In the genomic region with DNA sequence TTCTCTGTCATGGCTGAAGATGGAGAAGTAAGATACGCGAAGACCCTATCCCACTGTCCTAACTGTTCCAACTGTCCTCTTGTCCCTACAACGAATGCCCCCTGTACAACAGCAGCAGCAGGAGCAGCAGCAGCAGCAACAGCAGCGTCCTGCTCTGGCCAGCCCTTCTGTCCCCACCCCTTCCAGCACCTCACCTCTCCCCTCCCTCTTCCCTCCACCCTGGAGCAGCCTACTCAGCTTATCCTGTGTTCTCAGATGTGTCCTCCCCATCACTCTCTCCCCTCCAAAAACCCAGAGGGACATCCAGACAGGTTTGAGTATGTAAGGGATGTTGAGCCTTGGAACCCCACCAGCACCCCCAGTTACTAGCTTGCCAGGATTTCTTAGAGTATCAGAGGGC, we compare ENCODE assay signal across 8 mouse cellular contexts. TPM values are rescaled to one million over a fixed set of nuclear protein-coding genes. Genes with fewer than 3 reads are reported as not detected.
A peak's percentile ranks its signal among the peaks of the same experiment; 100 is the strongest.
DNase-seq lines count a peak whose midpoint lies in the region; ATAC-seq and TF ChIP-seq lines count a peak whose summit lies in the region.

A gene (minus strand): TSS at position 170 of the 400 bp plus-strand sequence.

- no peaks in the 10 kb centered on the region for H3K27me3 ChIP-seq in lung, embryonic 14.5 days (ENCODE audit: insufficient read depth, low read length)
- peaks cover 23% of the 10 kb centered on the region for H3K27me3 ChIP-seq in forebrain, embryonic 10.5 days (ENCODE audit: poor library complexity, severe bottlenecking)
- no peaks in the 10 kb centered on the region for H3K27me3 ChIP-seq in intestine, postnatal 0 days (replicated peaks; ENCODE audit: control insufficient read depth, insufficient read depth, low read length)
- peaks cover 4% of the 10 kb centered on the region; the same call in 1 of the 2 replicates for H3K27me3 ChIP-seq in neural tube, embryonic 12.5 days (replicated peaks)

- no peaks in the 10 kb centered on the region for H3K9me3 ChIP-seq in lung, embryonic 14.5 days (ENCODE audit: low read depth, low read length)
- no peaks in the 10 kb centered on the region for H3K9me3 ChIP-seq in forebrain, embryonic 10.5 days
- no peaks in the 10 kb centered on the region for H3K9me3 ChIP-seq in intestine, postnatal 0 days (ENCODE audit: control insufficient read depth)
- H3K9me3 ChIP-seq in neural tube, embryonic 12.5 days: no peaks in the 10 kb centered on the region

- WGBS in lung, embryonic 14.5 days: 53% methylated on average over 4 of the region's 4 CpGs
- 56% methylated on average over 4 of the region's 4 CpGs for WGBS in forebrain, embryonic 10.5 days
- 65% methylated on average over 4 of the region's 4 CpGs for WGBS in intestine, postnatal 0 days
- WGBS in neural tube, embryonic 12.5 days: 60% methylated on average over 4 of the region's 4 CpGs

- H3K4me1 ChIP-seq in lung, embryonic 14.5 days (ENCODE audit: insufficient read depth): no peaks in the 10 kb centered on the region
- H3K4me1 ChIP-seq in forebrain, embryonic 10.5 days: peaks cover 28% of the 10 kb centered on the region
- H3K4me1 ChIP-seq in intestine, postnatal 0 days (replicated peaks; ENCODE audit: control insufficient read depth, insufficient read depth, low read length): no peaks in the 10 kb centered on the region
- H3K4me1 ChIP-seq in neural tube, embryonic 12.5 days: peaks cover 26% of the 10 kb centered on the region

- H3K36me3 ChIP-seq in lung, embryonic 14.5 days (ENCODE audit: insufficient read depth): no peaks in the 10 kb centered on the region
- no peaks in the 10 kb centered on the region for H3K36me3 ChIP-seq in forebrain, embryonic 10.5 days (replicated peaks)
- no peaks in the 10 kb centered on the region for H3K36me3 ChIP-seq in intestine, postnatal 0 days (ENCODE audit: control insufficient read depth, insufficient read depth)
- no peaks in the 10 kb centered on the region for H3K36me3 ChIP-seq in neural tube, embryonic 12.5 days

- DNase-seq in lung, embryonic 14.5 days: no peak
- DNase-seq in lung, postnatal 25 days (ENCODE audit: low spot score): no peak
- no peak for DNase-seq in forebrain, embryonic 10.5 days (ENCODE audit: extremely low spot score, low spot score)
- no peak for DNase-seq in adrenal gland, postnatal 10 days
- no peak for DNase-seq in cerebellum, postnatal 14 days

- peak; percentile 18; the same call in 1 of the 2 replicates for ATAC-seq in lung, embryonic 14.5 days (ENCODE audit: insufficient read depth)
- ATAC-seq in intestine, postnatal 0 days: no peak
- no peak for ATAC-seq in neural tube, embryonic 12.5 days (ENCODE audit: low FRiP score, low read depth)
- no peak for ATAC-seq in erythroblast, adult 5-6 weeks (replicated peaks; ENCODE audit: low FRiP score, poor library complexity, severe bottlenecking)

- peak within 1 kb of the TSS; percentile 29; the same call in 1 of the 2 replicates for H3K9ac ChIP-seq in lung, embryonic 14.5 days
- no peak within 1 kb of the TSS for H3K9ac ChIP-seq in intestine, postnatal 0 days (ENCODE audit: low read depth, low read length)
- H3K9ac ChIP-seq in neural tube, embryonic 12.5 days: no peak within 1 kb of the TSS

- H3K4me3 ChIP-seq in lung, embryonic 14.5 days (ENCODE audit: low read depth, low read length): peak within 1 kb of the TSS; percentile 24
- H3K4me3 ChIP-seq in forebrain, embryonic 10.5 days: peak within 1 kb of the TSS; percentile 44
- H3K4me3 ChIP-seq in intestine, postnatal 0 days (ENCODE audit: low read depth, low read length): peak within 1 kb of the TSS; percentile 23; the same call in 1 of the 2 replicates
- H3K4me3 ChIP-seq in neural tube, embryonic 12.5 days: peak within 1 kb of the TSS; percentile 20

- no peak for TF ChIP-seq CTCF in lung, embryonic 14.5 days (IDR thresholded peaks at IDR 0.05; ENCODE audit: low read depth)
- TF ChIP-seq CTCF in intestine, postnatal 0 days (IDR thresholded peaks at IDR 0.05; ENCODE audit: low read depth): no peak

- H3K27ac ChIP-seq in lung, embryonic 14.5 days (ENCODE audit: low read depth): peak within 1 kb of the TSS; percentile 81
- H3K27ac ChIP-seq in forebrain, embryonic 10.5 days: peak within 1 kb of the TSS; percentile 54
- no peak within 1 kb of the TSS for H3K27ac ChIP-seq in intestine, postnatal 0 days (ENCODE audit: low read depth, low read length)
- H3K27ac ChIP-seq in neural tube, embryonic 12.5 days: no peak within 1 kb of the TSS

- H3K4me2 ChIP-seq in lung, embryonic 14.5 days: peak within 1 kb of the TSS; percentile 58
- H3K4me2 ChIP-seq in intestine, postnatal 0 days (replicated peaks; ENCODE audit: low read depth): peak within 1 kb of the TSS; percentile 61
- peak within 1 kb of the TSS; percentile 55 for H3K4me2 ChIP-seq in neural tube, embryonic 12.5 days (replicated peaks)

RNA-seq across cellular contexts. Expression of the gene that starts here (rescaled TPM):
- polyA plus RNA-seq in lung, embryonic 14.5 days (2014; fragmentation: Nextera tagmentation; extraction: Ambion mirVana): 13.4 and 13.7 TPM in 2 replicates
- polyA plus RNA-seq in forebrain, embryonic 10.5 days (2016; fragmentation: Nextera tagmentation; extraction: Ambion mirVana): 1.7 TPM in 2 replicates
- polyA plus RNA-seq in intestine, postnatal 0 days (2015; fragmentation: Nextera tagmentation; extraction: Ambion mirVana): 0.18 TPM in 1 of 2 replicates, not detected in the other
- polyA plus RNA-seq in neural tube, embryonic 12.5 days (2016; fragmentation: Nextera tagmentation; extraction: Ambion mirVana): 11.3 and 15.2 TPM in 2 replicates
- 2.9 TPM in 1 of 2 replicates, not detected in the other for total RNA-seq in erythroblast, adult 5-6 weeks (2015; ENCODE audit: low replicate concordance)
- 2.4 TPM in 1 of 2 replicates, not detected in the other for total RNA-seq in erythroblast, adult 5-6 weeks (2017; ENCODE audit: low replicate concordance)
- total RNA-seq in adrenal gland, postnatal 10 days (2021): under 1 TPM; 0.78 to 0.85 TPM

Comparison
In these comparisons a context has a peak if more than half of its experiments do, and no peak if none do; other contexts are left out.
1. H3K27ac ChIP-seq: peak in lung, embryonic 14.5 days (single experiment) and forebrain, embryonic 10.5 days (single experiment); none in intestine, postnatal 0 days (single experiment) and neural tube, embryonic 12.5 days (single experiment).
2. Peak in every context shown above with its lines, with median percentiles within 50 percentile points of each other: H3K4me2 ChIP-seq and H3K4me3 ChIP-seq.